Mouse (Mus musculus): ENCODE measurements at regions not wholly inside any gene's neighbourhood (a gene's known extent, or its start where the extent isn't known, plus 50 kb on each side); places are given as distances from the start of the nearest gene placed in this dataset.

DNA sequence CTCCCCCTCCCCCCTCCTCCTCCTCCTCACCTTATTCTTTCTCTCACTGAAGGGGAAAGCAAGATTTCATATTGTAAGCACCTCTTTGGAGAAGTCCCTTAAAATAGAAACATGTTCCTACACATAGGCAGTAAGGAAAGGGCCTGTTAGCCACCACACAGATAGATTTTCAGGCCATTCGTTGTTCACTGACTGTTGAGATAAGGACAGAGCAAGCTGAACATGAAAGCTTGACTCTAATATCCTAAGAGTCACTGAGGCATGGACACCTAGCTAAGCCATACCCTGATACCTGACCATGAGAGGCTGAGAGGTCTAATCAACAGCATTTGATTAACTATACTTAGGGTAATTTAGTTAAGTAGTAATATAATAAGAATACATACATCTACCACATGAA, 609.7 kb downstream of the Kcnj2 start:
- peak; percentile 27 for DNase-seq (ENCODE audit: low read depth, low spot score)
- Histone ChIP-seq H3K4me1 (ENCODE audit: control insufficient read depth in 1 of 2, insufficient read depth in 2 of 2, low read length in 2 of 2) (peaks cover 0 to 9% of the 10 kb centered on the region in 2 experiments; a peak in 2 of 4 replicates), H3K36me3 (ENCODE audit: control insufficient read depth in 1 of 2, insufficient read depth in 2 of 2, low read length in 2 of 2) (peaks cover 0 to 9% of the 10 kb centered on the region in 2 experiments; a peak in 2 of 4 replicates), H3K9me3 (replicated peaks; ENCODE audit: insufficient read depth, low read length) (no peaks in the 10 kb centered on the region), H3K4me3 (ENCODE audit: control insufficient read depth in 1 of 2, insufficient read depth in 1 of 2, low read depth in 2 of 2, low read length in 2 of 2) (no peak overlapping the region), H3K79me2 (ENCODE audit: control insufficient read depth, insufficient read depth, low read length, poor library complexity) (no peaks in the 10 kb centered on the region), H3K27me3 (ENCODE audit: control insufficient read depth in 1 of 2, insufficient read depth in 2 of 2, low read length in 2 of 2) (no peaks in the 10 kb centered on the region), H3K27ac (ENCODE audit: control insufficient read depth, low read depth, low read length) (no peak overlapping the region), H3K9ac (ENCODE audit: control insufficient read depth, low read depth, low read length, poor library complexity, severe bottlenecking) (no peak overlapping the region)
- TF ChIP-seq ELF1 (IDR thresholded peaks at IDR 0.05; ENCODE audit: low read depth, low read length) (no peak), EP300 (IDR thresholded peaks at IDR 0.05; ENCODE audit: low read depth in 1 of 2, low read length in 2 of 2) (peak in 1 of 2 experiments; percentile 28; a peak in 1 of 4 replicates), GATA1 (IDR thresholded peaks at IDR 0.05; ENCODE audit: low read depth, low read length) (peak; percentile 35; the same call in 1 of the 2 replicates)

DNA sequence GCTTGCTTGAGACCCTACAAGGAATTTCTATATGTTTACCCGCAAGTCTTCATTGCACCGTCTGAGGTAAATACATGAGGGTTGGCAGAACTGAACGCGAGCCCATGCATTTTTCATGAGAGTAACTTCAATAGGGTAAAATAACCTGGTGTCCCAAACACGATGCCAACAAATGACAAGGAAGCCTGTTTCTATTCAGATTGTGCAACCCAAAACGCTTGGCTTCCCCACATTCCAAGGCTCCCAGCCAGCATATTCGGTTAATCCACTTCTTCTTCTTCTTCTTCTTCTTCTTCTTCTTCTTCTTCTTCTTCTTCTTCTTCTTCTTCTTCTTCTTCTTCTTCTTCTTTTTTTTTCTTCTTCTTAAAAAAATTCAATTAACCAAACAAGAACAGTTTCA, 616.4 kb downstream of the Kcnj2 start:
- H3K4me3 ChIP-seq (ENCODE audit: control insufficient read depth in 1 of 2, insufficient read depth in 1 of 2, low read depth in 2 of 2, low read length in 2 of 2), result no peak overlapping the region
- peaks cover 7 to 8% of the 10 kb centered on the region in 2 experiments for H3K4me1 ChIP-seq (ENCODE audit: control insufficient read depth in 1 of 2, insufficient read depth in 2 of 2, low read length in 2 of 2)
- peaks cover 0 to 9% of the 10 kb centered on the region in 2 experiments; a peak in 2 of 4 replicates for H3K36me3 ChIP-seq (ENCODE audit: control insufficient read depth in 1 of 2, insufficient read depth in 2 of 2, low read length in 2 of 2)
- no peaks in the 10 kb centered on the region for H3K79me2 ChIP-seq (ENCODE audit: control insufficient read depth, insufficient read depth, low read length, poor library complexity)
- no peak overlapping the region for H3K27ac ChIP-seq (ENCODE audit: control insufficient read depth, low read depth, low read length)
- H3K27me3 ChIP-seq (ENCODE audit: control insufficient read depth in 1 of 2, insufficient read depth in 2 of 2, low read length in 2 of 2), result no peaks in the 10 kb centered on the region
- TF ChIP-seq SMC3 (IDR thresholded peaks at IDR 0.05; ENCODE audit: low read depth, low read length) (no peak), MXI1 (IDR thresholded peaks at IDR 0.05; ENCODE audit: low read depth, low read length) (no peak), ETS1 (IDR thresholded peaks at IDR 0.05; ENCODE audit: low read depth, low read length) (no peak), NELFE (IDR thresholded peaks at IDR 0.05; ENCODE audit: low read depth, low read length) (no peak), MEF2A (IDR thresholded peaks at IDR 0.05; ENCODE audit: extremely low read depth, insufficient replicate concordance, low read depth, low read length, poor library complexity, severe bottlenecking) (no peak), UBTF (IDR thresholded peaks at IDR 0.05; ENCODE audit: borderline replicate concordance, insufficient read depth, low read depth, low read length) (no peak), ZC3H11A (IDR thresholded peaks at IDR 0.05; ENCODE audit: low read depth, low read length) (no peak), GABPA (IDR thresholded peaks at IDR 0.05; ENCODE audit: low read depth, low read length) (no peak), SIN3A (IDR thresholded peaks at IDR 0.05; ENCODE audit: low read length) (no peak)
- H3K9me3 ChIP-seq (replicated peaks; ENCODE audit: insufficient read depth, low read length), result no peaks in the 10 kb centered on the region
- H3K9ac ChIP-seq (ENCODE audit: control insufficient read depth, low read depth, low read length, poor library complexity, severe bottlenecking), result no peak overlapping the region
- no peak for DNase-seq (ENCODE audit: low read depth, low spot score)

DNA sequence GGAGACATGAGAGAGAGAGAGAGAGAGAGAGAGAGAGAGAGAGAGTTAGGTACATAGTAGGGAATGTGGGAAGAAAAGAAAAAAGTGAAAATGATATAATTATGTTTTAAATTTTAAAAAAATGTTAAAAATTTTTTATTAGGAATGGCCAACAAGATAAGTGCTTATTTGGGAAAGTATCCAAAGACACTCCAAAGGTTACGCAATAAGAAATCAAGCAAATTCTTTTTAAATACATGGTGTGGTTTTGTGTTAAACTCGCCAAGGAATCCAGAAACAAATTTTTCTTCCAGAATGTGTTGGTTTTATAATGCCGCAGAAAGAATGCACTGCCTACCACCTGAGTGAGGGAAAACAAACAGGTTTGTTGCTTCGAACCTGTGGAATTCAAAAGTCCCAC, 617.9 kb downstream of the Kcnj2 start:
- Histone ChIP-seq H3K4me3 (ENCODE audit: control insufficient read depth in 1 of 2, insufficient read depth in 1 of 2, low read depth in 2 of 2, low read length in 2 of 2) (no peak overlapping the region), H3K9ac (ENCODE audit: control insufficient read depth, low read depth, low read length, poor library complexity, severe bottlenecking) (no peak overlapping the region), H3K36me3 (ENCODE audit: control insufficient read depth in 1 of 2, insufficient read depth in 2 of 2, low read length in 2 of 2) (peaks cover 0 to 15% of the 10 kb centered on the region in 2 experiments; a peak in 2 of 4 replicates), H3K27ac (ENCODE audit: control insufficient read depth, low read depth, low read length) (no peak overlapping the region), H3K4me1 (ENCODE audit: control insufficient read depth in 1 of 2, insufficient read depth in 2 of 2, low read length in 2 of 2) (peaks cover 16 to 17% of the 10 kb centered on the region in 2 experiments), H3K27me3 (ENCODE audit: control insufficient read depth in 1 of 2, insufficient read depth in 2 of 2, low read length in 2 of 2) (no peaks in the 10 kb centered on the region), H3K79me2 (ENCODE audit: control insufficient read depth, insufficient read depth, low read length, poor library complexity) (no peaks in the 10 kb centered on the region), H3K9me3 (replicated peaks; ENCODE audit: insufficient read depth, low read length) (no peaks in the 10 kb centered on the region)
- no peak for TF ChIP-seq MYB (IDR thresholded peaks at IDR 0.05; ENCODE audit: low read depth, low read length)
- no peak for TF ChIP-seq ZMIZ1 (IDR thresholded peaks at IDR 0.05; ENCODE audit: low read depth, low read length)
- TF ChIP-seq KAT2A (conservative IDR thresholded peaks at IDR 0.05; ENCODE audit: low read depth, low read length), result no peak
- TF ChIP-seq USF1 (IDR thresholded peaks at IDR 0.05; ENCODE audit: low read depth, low read length), result no peak
- TF ChIP-seq E2F4 (IDR thresholded peaks at IDR 0.05; ENCODE audit: borderline replicate concordance, low read depth, low read length), result no peak
- no peak for TF ChIP-seq NRF1 (IDR thresholded peaks at IDR 0.05; ENCODE audit: insufficient read depth, low read depth, low read length, poor library complexity, severe bottlenecking)
- TF ChIP-seq CHD1 (IDR thresholded peaks at IDR 0.05; ENCODE audit: low read depth, low read length), result no peak
- no peak for TF ChIP-seq SMC3 (IDR thresholded peaks at IDR 0.05; ENCODE audit: low read depth, low read length)
- no peak for TF ChIP-seq MEF2A (IDR thresholded peaks at IDR 0.05; ENCODE audit: extremely low read depth, insufficient replicate concordance, low read depth, low read length, poor library complexity, severe bottlenecking)
- TF ChIP-seq BHLHE40 (IDR thresholded peaks at IDR 0.05; ENCODE audit: borderline replicate concordance, low read depth, low read length), result no peak
- TF ChIP-seq TBP (IDR thresholded peaks at IDR 0.05; ENCODE audit: low read depth, low read length), result no peak
- TF ChIP-seq ELF1 (IDR thresholded peaks at IDR 0.05; ENCODE audit: low read depth, low read length), result no peak
- no peak for TF ChIP-seq HCFC1 (IDR thresholded peaks at IDR 0.05; ENCODE audit: low read depth, low read length)
- TF ChIP-seq ZKSCAN1 (IDR thresholded peaks at IDR 0.05; ENCODE audit: low read depth, low read length), result no peak
- TF ChIP-seq TAL1 (IDR thresholded peaks at IDR 0.05; ENCODE audit: low read length), result no peak
- no peak for TF ChIP-seq GABPA (IDR thresholded peaks at IDR 0.05; ENCODE audit: low read depth, low read length)
- no peak for TF ChIP-seq SIN3A (IDR thresholded peaks at IDR 0.05; ENCODE audit: low read length)
- no peak for TF ChIP-seq UBTF (IDR thresholded peaks at IDR 0.05; ENCODE audit: borderline replicate concordance, insufficient read depth, low read depth, low read length)
- TF ChIP-seq EP300 (IDR thresholded peaks at IDR 0.05; ENCODE audit: low read depth in 1 of 2, low read length in 2 of 2), result no peak
- no peak for DNase-seq (ENCODE audit: low read depth, low spot score)
